Mouse (Mus musculus): ENCODE results near the gene Nmur2. TPM values are rescaled to one million over a fixed set of nuclear protein-coding genes. Genes with fewer than 3 reads are reported as not detected.
A peak's percentile ranks its signal among the peaks of the same experiment; 100 is the strongest.

Nmur2 gene
- 0.09 TPM in 1 of 2 replicates, not detected in the other for polyA plus RNA-seq (2016; fragmentation: Nextera tagmentation; extraction: Ambion mirVana)

GRCm38 (mm10) chr11:56040917-56041316 is at the start of gene Nmur2:
Gene Nmur2, minus strand, starts transcription at chr11:56041010.
- Histone ChIP-seq H3K9me3 (replicated peaks) (no peaks in the 10 kb centered on the region), H3K4me3 (no peak within 1 kb of the TSS), H3K36me3 (no peaks in the 10 kb centered on the region), H3K4me1 (peaks cover 5% of the 10 kb centered on the region), H3K27ac (no peak within 1 kb of the TSS; the same call in 1 of the 2 replicates), H3K27me3 (ENCODE audit: low read depth, poor library complexity, severe bottlenecking) (no peaks in the 10 kb centered on the region)
- 3% methylated on average over 6 of the region's 6 CpGs for WGBS
- DNase-seq (ENCODE audit: low spot score) = peak; percentile 41

- Histone ChIP-seq H3K27me3 (ENCODE audit: low read depth, poor library complexity, severe bottlenecking) (no peaks in the 10 kb centered on the region), H3K9me3 (replicated peaks) (no peaks in the 10 kb centered on the region)
Observed at GRCm38 (mm10) chr11:56089127-56089689, 48.4 kb upstream of the Nmur2 start.

DNA sequence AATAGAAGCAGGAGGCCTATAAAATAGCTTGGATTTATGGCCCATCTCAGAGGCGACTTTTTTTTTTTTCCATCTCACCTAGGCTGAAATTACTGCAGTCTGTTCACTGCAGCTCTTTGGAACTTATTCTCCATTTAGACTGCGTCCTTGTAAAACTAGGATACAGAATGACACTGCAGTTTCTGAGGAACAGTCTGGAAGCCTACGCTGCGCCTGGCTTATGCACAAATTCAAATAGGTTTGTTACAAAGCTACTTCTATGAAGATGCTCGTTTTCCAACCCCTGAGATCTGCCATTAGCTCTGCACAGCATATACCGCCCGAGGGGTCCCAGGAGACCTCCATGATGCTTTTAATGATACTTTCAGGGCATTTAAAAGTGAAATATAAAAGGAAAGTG is 31.3 kb upstream of the Nmur2 start:
- DNase-seq (ENCODE audit: low spot score) = no peak
- H3K9me3 ChIP-seq (replicated peaks) = no peaks in the 10 kb centered on the region
- H3K27me3 ChIP-seq (ENCODE audit: low read depth, poor library complexity, severe bottlenecking) = no peaks in the 10 kb centered on the region
- H3K27ac ChIP-seq = no peak overlapping the region
- no peaks in the 10 kb centered on the region for H3K36me3 ChIP-seq
- no peak overlapping the region for H3K4me3 ChIP-seq
- WGBS = 80% methylated on average over 7 of the region's 7 CpGs
- 0 out of 2 replicates have a peak, but pooled peaks cover 7% of the 10 kb centered on the region for H3K4me1 ChIP-seq

More at GRCm38 (mm10) chr11:56089127-56089689, 48.4 kb upstream of the Nmur2 start:
- WGBS = 92% methylated on average over 11 of the region's 11 CpGs
- 0 out of 2 replicates have a peak, but pooled peaks cover 5% of the 10 kb centered on the region for H3K4me1 ChIP-seq
- no peaks in the 10 kb centered on the region for H3K36me3 ChIP-seq
- H3K27ac ChIP-seq = no peak overlapping the region
- DNase-seq (ENCODE audit: low spot score) = no peak
- no peak overlapping the region for H3K4me3 ChIP-seq

DNA sequence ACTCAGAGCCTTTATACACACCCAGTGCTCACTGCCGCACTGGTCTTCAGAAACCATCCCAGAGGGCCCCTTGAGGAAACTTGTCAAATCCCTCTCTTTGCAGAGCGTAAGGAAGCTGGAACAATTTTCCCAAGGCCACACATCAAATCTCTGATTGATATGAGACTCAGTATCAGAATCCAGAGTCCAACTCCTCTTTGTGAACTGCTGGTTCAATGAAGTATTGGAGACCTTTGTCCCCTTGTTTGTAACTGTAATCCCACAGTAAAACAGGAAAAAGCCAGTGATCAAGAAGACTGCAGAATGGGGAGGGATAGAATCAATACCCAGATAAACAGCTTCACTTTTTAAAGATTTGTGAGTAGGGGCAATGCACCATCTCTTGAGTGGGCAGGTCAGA is 28.8 kb upstream of the Nmur2 start:
- no peak for DNase-seq (ENCODE audit: low spot score)
- H3K4me1 ChIP-seq = peaks cover 10% of the 10 kb centered on the region
- 90% methylated on average over 2 of the region's 2 CpGs for WGBS
- no peaks in the 10 kb centered on the region for H3K9me3 ChIP-seq (replicated peaks)
- H3K4me3 ChIP-seq = no peak overlapping the region
- no peaks in the 10 kb centered on the region for H3K27me3 ChIP-seq (ENCODE audit: low read depth, poor library complexity, severe bottlenecking)
- no peak overlapping the region for H3K27ac ChIP-seq
- H3K36me3 ChIP-seq = no peaks in the 10 kb centered on the region

- WGBS = 93% methylated on average over 2 of the region's 2 CpGs
- Histone ChIP-seq H3K27ac (no peak overlapping the region), H3K27me3 (ENCODE audit: low read depth, poor library complexity, severe bottlenecking) (no peaks in the 10 kb centered on the region), H3K36me3 (no peaks in the 10 kb centered on the region), H3K9me3 (replicated peaks) (no peaks in the 10 kb centered on the region), H3K4me3 (no peak overlapping the region), H3K4me1 (peaks cover 5% of the 10 kb centered on the region)
- no peak for DNase-seq (ENCODE audit: low spot score)
Observed at GRCm38 (mm10) chr11:56065147-56065546, 24.3 kb upstream of the Nmur2 start.

DNA sequence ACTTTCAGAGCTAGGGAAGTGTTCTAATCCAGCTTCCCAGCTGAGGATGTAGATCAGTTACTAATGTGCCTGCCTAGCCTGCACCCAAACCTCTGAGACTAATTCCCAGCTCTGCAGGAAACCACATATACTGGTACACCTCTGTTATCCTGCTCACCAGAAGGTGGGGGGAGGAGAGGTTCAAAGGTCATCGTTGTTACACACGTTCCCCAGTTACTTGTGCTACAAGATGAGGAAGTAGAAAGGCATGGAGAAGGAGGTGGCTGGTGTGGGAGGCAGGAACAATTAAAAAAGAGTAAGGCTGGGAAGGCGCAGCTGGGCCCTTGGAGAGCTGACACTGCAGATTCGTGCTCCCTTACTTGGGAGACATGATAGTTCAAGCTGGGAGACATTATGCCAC is 23.8 kb upstream of the Nmur2 start:
- WGBS = 51% methylated on average over 4 of the region's 4 CpGs
- DNase-seq (ENCODE audit: low spot score) = no peak
- Histone ChIP-seq H3K9me3 (replicated peaks) (no peaks in the 10 kb centered on the region), H3K27me3 (ENCODE audit: low read depth, poor library complexity, severe bottlenecking) (no peaks in the 10 kb centered on the region), H3K4me3 (no peak overlapping the region), H3K36me3 (no peaks in the 10 kb centered on the region), H3K4me1 (peaks cover 5% of the 10 kb centered on the region), H3K27ac (no peak overlapping the region)

DNA sequence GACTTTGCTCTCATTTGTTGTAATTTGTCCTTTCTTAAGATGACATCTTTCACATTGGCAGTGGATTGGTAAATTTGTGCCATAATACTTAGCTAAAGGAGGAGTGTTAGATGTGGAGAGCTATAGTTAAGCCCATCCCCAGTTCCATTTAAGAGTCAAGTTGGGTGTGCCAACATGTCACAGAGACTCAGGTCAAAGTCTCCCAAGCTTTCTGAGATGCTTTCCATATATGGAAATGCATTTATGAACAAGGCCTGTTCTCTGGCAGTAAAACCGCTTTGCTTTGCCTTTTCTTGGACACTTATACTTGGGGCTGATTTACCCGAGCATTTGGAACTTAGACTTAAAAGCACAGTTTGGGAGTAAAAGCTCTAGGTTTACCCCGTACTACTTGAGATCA is 18.4 kb upstream of the Nmur2 start:
- Histone ChIP-seq H3K36me3 (no peaks in the 10 kb centered on the region), H3K27ac (no peak overlapping the region), H3K9me3 (replicated peaks) (no peaks in the 10 kb centered on the region), H3K4me3 (no peak overlapping the region), H3K4me1 (no peaks in the 10 kb centered on the region), H3K27me3 (ENCODE audit: low read depth, poor library complexity, severe bottlenecking) (no peaks in the 10 kb centered on the region)
- WGBS = 85% methylated on average over 3 of the region's 3 CpGs
- no peak for DNase-seq (ENCODE audit: low spot score)

GRCm38 (mm10) chr11:56054439-56054838 is 13.6 kb upstream of the Nmur2 start:
- Histone ChIP-seq H3K36me3 (no peaks in the 10 kb centered on the region), H3K4me1 (no peaks in the 10 kb centered on the region), H3K27ac (no peak overlapping the region), H3K27me3 (ENCODE audit: low read depth, poor library complexity, severe bottlenecking) (no peaks in the 10 kb centered on the region), H3K4me3 (no peak overlapping the region), H3K9me3 (replicated peaks) (no peaks in the 10 kb centered on the region)
- WGBS = 86% methylated on average over 7 of the region's 7 CpGs
- no peak for DNase-seq (ENCODE audit: low spot score)

DNA sequence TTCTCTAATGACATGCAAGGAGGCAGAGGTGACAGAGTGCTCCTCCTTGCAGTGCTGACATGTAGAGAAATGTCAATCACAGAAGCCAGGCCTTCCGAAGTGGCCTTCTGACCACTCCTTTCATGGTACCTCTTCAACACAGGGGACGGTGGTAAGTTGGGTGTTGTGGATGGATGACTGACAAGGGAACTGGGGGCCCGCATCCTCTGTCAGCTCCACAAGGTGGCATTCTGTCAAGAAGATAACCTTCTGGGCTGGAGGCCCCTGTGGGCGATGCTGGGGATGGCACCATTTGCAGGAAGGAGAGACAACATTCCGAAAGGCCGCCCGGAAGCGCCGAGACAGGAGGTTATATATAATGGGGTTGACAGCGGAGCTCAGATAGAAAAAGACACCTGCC is 14.0 kb downstream of the Nmur2 start:
- H3K4me3 ChIP-seq = no peak overlapping the region
- peaks cover 8% of the 10 kb centered on the region; the same call in 1 of the 2 replicates for H3K4me1 ChIP-seq
- H3K9me3 ChIP-seq (replicated peaks) = no peaks in the 10 kb centered on the region
- WGBS = 79% methylated on average over 10 of the region's 10 CpGs
- H3K36me3 ChIP-seq = no peaks in the 10 kb centered on the region
- no peaks in the 10 kb centered on the region for H3K27me3 ChIP-seq (ENCODE audit: low read depth, poor library complexity, severe bottlenecking)
- no peak for DNase-seq (ENCODE audit: low spot score)
- H3K27ac ChIP-seq = no peak overlapping the region

DNA sequence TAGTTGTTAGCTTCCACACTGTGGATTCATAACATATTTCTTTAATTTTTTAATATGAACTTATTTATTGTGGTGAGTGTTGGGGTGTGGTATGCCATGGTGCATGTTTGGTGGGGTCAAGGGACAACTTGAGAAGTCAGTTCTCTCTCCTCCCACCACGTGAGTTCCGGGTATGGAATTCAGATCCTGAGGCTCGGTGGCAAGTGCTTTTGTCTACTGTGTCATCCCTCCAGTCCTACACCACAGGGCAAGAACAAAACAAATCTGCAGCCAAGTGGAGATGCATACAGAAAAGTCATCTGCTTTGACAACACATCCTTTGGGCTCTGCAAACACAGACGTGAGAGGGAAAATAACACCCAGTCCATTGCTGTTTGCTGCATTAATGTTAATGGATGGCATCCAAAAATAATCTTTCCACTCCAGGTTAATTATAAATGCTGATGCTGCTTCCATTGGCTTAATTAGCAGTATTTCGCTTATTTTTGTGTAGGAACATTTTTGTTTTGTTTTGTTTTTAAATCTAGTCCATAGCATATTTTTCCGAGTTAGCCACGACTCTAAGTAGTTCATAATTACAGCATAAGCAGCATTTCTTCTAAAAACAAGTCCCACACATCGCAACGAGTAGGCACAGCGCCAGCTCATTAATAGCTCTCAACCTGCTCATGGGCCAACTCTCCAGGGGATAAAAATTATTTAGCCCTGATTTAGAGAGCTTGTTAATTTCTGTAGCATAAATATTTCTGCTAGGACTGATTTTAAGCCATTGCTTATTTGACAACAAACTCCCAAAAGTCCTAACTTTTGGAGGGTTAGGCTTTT is 14.9 kb downstream of the Nmur2 start:
- Histone ChIP-seq H3K36me3 (no peaks in the 10 kb centered on the region), H3K27ac (no peak overlapping the region), H3K9me3 (replicated peaks) (no peaks in the 10 kb centered on the region), H3K27me3 (ENCODE audit: low read depth, poor library complexity, severe bottlenecking) (no peaks in the 10 kb centered on the region), H3K4me3 (no peak overlapping the region), H3K4me1 (peaks cover 8% of the 10 kb centered on the region; the same call in 1 of the 2 replicates)
- 86% methylated on average over 10 of the region's 10 CpGs for WGBS
- no peak for DNase-seq (ENCODE audit: low spot score)

DNA sequence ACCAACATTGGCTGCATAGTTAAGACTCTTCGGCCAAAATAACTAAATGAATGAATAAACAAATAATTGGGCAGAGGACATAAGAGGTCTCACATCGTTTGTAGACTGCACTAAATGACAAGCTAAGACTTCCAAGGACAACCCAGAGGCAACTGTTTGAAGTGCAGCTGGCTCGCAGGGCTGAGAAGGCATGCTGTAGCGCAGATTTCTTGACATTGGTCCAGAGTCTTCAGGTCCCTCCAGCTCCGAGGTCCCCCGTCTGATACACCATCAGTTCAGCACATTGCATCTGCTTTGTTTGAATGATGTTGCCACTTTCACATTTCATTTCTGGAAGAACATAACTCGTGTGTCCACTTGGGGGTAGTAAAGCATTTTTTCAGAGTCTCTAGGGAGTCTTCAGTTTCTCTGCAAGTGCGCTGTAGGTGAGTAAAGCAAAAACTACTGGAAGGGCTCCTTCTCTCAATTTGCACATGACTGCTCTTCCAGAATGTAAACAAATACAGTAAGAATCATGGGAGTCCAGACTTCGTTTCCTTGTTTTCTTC is 27.2 kb downstream of the Nmur2 start:
- Histone ChIP-seq H3K9me3 (replicated peaks) (no peaks in the 10 kb centered on the region), H3K4me3 (no peak overlapping the region), H3K27me3 (ENCODE audit: low read depth, poor library complexity, severe bottlenecking) (no peaks in the 10 kb centered on the region), H3K27ac (no peak overlapping the region), H3K36me3 (no peaks in the 10 kb centered on the region), H3K4me1 (no peaks in the 10 kb centered on the region)
- WGBS = 61% methylated on average over 9 of the region's 9 CpGs
- DNase-seq (ENCODE audit: low spot score) = no peak

DNA sequence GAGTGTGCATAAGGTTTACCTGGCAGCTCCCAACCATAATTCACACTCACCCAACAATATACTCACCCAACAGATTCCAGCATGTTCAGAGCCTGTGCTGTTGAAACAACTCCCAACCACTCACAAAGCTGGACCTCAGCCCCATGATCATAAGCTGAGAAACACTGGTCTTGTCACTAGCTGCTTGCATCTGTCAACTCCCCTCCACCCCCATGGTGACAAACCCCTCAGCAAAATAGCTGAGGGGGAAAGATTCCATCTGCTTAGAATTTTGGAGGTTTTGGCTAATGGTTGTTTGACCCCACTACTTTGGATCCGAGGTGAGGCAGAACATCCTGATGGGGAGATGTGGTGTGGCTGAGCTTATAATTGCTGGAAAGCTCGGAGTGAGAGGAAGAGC is 28.4 kb downstream of the Nmur2 start:
- DNase-seq (ENCODE audit: low spot score) = no peak
- Histone ChIP-seq H3K4me3 (no peak overlapping the region), H3K4me1 (no peaks in the 10 kb centered on the region), H3K36me3 (no peaks in the 10 kb centered on the region), H3K27me3 (ENCODE audit: low read depth, poor library complexity, severe bottlenecking) (no peaks in the 10 kb centered on the region), H3K27ac (no peak overlapping the region), H3K9me3 (replicated peaks) (no peaks in the 10 kb centered on the region)
- WGBS = 79% methylated on average over 2 of the region's 2 CpGs

- Histone ChIP-seq H3K36me3 (no peaks in the 10 kb centered on the region), H3K4me1 (no peaks in the 10 kb centered on the region), H3K9me3 (replicated peaks) (no peaks in the 10 kb centered on the region), H3K27me3 (ENCODE audit: low read depth, poor library complexity, severe bottlenecking) (no peaks in the 10 kb centered on the region), H3K27ac (no peak overlapping the region), H3K4me3 (no peak overlapping the region)
- DNase-seq (ENCODE audit: low spot score) = no peak
- WGBS = 68% methylated on average over 3 of the region's 3 CpGs
Observed at GRCm38 (mm10) chr11:56008277-56008676, 32.5 kb downstream of the Nmur2 start.
